Mouse (Mus musculus) forebrain, embryonic 11.5 days (tissue): ENCODE results near the gene Hgf. TPM values are rescaled to one million over a fixed set of nuclear protein-coding genes. Genes with fewer than 3 reads are reported as not detected.

Experiments
- ATAC-seq: fragments of 200-750 bp; cut with Nextera tagmentation; replicated peaks from 2 replicates; pipeline ENCODE4 v1.8.0; 2017; ENCODE audit warnings: moderate TSS enrichment; ENCODE audit not compliant: low FRiP score
- DNase-seq: peaks from one replicate; pipeline ENCODE4 v3.0.0-alpha.2; 2017; ENCODE audit warnings: low spot score
- H3K27ac ChIP-seq: fragments of 300-500 bp; sonication (generic); 2 replicates; pipeline ENCODE4 v1.5.1; 2014; ENCODE audit warnings: low read depth, low read length
- H3K27me3 ChIP-seq: fragments of 300-500 bp; sonication (generic); 2 replicates; pipeline ENCODE4 v1.6.1; 2014; ENCODE audit warnings: mild to moderate bottlenecking, low read length, mixed read lengths; ENCODE audit not compliant: control insufficient read depth, insufficient read depth
- H3K36me3 ChIP-seq: fragments of 300-500 bp; sonication (generic); 2 replicates; pipeline ENCODE4 v1.6.1; 2014; ENCODE audit warnings: mild to moderate bottlenecking, low read length, moderate library complexity, mixed read lengths; ENCODE audit not compliant: control insufficient read depth, insufficient read depth
- H3K4me1 ChIP-seq: fragments of 300-500 bp; sonication (generic); replicated peaks from 2 replicates; pipeline ENCODE4 v1.6.1; 2014; ENCODE audit warnings: low read length, mixed read lengths; ENCODE audit not compliant: control insufficient read depth, insufficient read depth
- H3K4me2 ChIP-seq: fragments of 300-500 bp; sonication (generic); 2 replicates; pipeline ENCODE4 v1.6.1; 2014; ENCODE audit warnings: low read depth, mild to moderate bottlenecking, low read length, moderate library complexity, mixed read lengths; ENCODE audit not compliant: severe bottlenecking
- H3K4me3 ChIP-seq: fragments of 300-500 bp; sonication (generic); 2 replicates; pipeline ENCODE4 v1.5.1; 2014; ENCODE audit warnings: low read depth, low read length
- H3K9ac ChIP-seq: fragments of 300-500 bp; sonication (generic); 2 replicates; pipeline ENCODE4 v1.6.1; 2014; ENCODE audit warnings: low read length
- H3K9me3 ChIP-seq: fragments of 300-500 bp; sonication (generic); 2 replicates; pipeline ENCODE4 v1.6.1; 2016; ENCODE audit warnings: low read length, mixed read lengths; ENCODE audit not compliant: control insufficient read depth
- WGBS: fragments of 180-500 bp; shearing (Covaris S2); extraction: QIAGEN DNeasy Blood & Tissue Kit; methylation state at CpG from one replicate; pipeline ENCODE4 v1.1.7; 2014; 5-methylcytosine and 5-hydroxymethylcytosine counted together
- polyA plus RNA-seq: library from polyadenylated mRNA; unstranded; fragments of >200 nt; fragmentation: Nextera tagmentation; extraction: Ambion mirVana; gene quantifications from 2 replicates; pipeline ENCODE4 v1.2.1, GENCODE M21; 2014

Gene Hgf
- polyA plus RNA-seq, result 0.61 and 0.83 TPM in 2 replicates

DNA sequence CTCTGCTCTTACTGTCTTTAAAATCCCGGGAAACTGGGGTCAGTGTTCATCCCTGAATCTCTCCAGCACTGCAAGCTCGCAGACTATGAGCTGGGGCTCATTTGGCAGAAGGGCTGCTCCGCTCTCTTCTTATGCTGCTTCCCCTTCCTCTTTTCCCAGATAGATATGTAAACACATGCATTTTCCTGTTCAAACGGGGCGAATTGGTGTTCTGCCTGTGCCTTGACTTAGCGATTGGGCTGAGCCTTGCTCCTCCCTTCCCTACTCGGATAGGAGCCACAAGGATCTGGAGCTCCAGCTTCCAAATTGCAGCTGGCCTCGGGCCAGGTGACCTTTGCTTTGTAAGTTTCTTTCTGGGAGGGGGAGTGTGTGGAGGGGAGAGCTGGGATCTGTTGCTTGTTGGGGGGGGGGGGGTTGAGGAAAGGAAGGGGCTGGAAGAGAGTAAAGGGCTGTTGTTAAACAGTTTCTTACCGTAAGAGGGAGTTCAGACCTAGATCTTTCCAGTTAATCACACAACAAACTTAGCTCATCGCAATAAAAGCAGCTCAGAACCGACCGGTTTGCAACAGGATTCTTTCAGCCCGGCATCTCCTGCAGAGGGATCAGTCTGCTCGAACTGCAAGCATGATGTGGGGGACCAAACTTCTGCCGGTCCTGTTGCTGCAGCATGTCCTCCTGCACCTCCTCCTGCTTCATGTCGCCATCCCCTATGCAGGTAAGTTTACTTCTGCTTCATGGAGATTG, at the start of gene Hgf:
TSS of gene Hgf (plus strand) at position 192 of the 744 bp plus-strand sequence.
- 6% methylated on average over 16 of the region's 16 CpGs for WGBS
- Histone ChIP-seq H3K27ac (no peak within 1 kb of the TSS), H3K4me3 (no peak within 1 kb of the TSS), H3K4me2 (peak within 1 kb of the TSS; percentile 38; the same call in 1 of the 2 replicates), H3K36me3 (no peaks in the 10 kb centered on the region), H3K9ac (peak within 1 kb of the TSS; percentile 35; the same call in 1 of the 2 replicates), H3K27me3 (no peaks in the 10 kb centered on the region), H3K9me3 (no peaks in the 10 kb centered on the region), H3K4me1 (no peaks in the 10 kb centered on the region)
- ATAC-seq (peak; percentile 74), DNase-seq (peak; percentile 52)

- DNase-seq (no peak), ATAC-seq (no peak)
- Histone ChIP-seq H3K36me3 (no peaks in the 10 kb centered on the region), H3K9me3 (no peaks in the 10 kb centered on the region), H3K4me2 (no peak overlapping the region), H3K27me3 (no peaks in the 10 kb centered on the region), H3K4me1 (no peaks in the 10 kb centered on the region), H3K9ac (no peak overlapping the region), H3K27ac (no peak overlapping the region), H3K4me3 (no peak overlapping the region)
- WGBS, result 85% methylated on average over 4 of the region's 4 CpGs
These were observed 46.5 kb upstream of the Hgf start for GRCm38 (mm10) chr5:16506702-16507350.

DNA sequence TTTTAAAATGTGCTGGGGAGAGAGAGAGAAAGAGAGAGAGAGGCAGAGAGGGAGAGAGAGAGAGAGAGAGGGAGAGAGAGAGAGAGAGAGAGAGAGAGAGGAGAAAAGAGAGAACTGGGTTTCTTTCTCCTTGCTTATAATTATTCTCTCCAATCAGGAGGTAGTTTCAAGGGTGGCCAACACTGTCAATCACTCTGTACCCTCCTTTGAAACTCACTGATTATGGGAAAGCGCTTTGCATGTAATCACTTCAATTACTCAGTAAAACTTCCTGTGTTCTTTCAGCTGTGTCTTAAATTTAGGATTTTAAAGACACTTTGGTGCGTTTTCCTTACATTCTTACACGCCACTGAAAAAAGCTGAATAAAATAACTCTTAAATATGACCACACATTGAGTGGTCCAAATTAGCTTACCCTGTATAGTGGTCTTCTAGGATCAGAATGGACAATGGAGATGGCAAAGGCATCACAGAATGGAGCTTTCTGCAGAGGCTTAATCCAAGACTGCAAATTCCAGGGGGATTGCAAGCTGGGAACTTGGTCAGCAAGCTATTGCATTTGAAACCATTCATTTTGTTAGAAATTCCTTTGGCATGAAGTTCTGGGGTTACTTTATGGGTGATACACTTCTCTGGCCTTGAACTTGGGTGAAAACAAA, 21.5 kb upstream of the Hgf start:
- no peak overlapping the region for H3K27ac ChIP-seq
- no peak for DNase-seq
- H3K27me3 ChIP-seq, result no peaks in the 10 kb centered on the region
- H3K4me1 ChIP-seq, result no peaks in the 10 kb centered on the region
- 63% methylated on average over 3 of the region's 3 CpGs for WGBS
- no peak overlapping the region for H3K4me2 ChIP-seq
- peak; percentile 60; the same call in 1 of the 2 replicates for ATAC-seq
- H3K36me3 ChIP-seq, result no peaks in the 10 kb centered on the region
- H3K9me3 ChIP-seq, result no peaks in the 10 kb centered on the region
- H3K4me3 ChIP-seq, result no peak overlapping the region
- no peak overlapping the region for H3K9ac ChIP-seq

DNA sequence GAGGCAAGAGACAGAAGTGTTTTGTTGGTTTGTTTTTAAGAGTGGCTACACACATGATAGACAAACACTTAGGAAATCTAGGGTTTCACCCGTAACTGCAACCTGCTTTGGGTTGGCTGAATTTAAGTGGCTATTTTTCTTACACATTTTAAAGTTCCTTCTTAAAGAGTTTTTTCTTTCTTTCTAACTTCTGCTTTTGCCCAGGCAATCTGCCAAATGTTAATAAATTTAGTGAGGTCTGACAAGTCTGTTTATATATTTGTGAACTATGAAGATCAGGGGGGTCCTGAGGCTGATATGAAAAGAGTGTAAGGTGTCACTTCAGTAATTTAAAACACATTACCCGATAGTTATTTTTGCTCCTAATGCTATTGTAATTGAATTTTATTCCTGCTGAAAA, 15.2 kb upstream of the Hgf start:
- no peaks in the 10 kb centered on the region for H3K4me1 ChIP-seq

DNA sequence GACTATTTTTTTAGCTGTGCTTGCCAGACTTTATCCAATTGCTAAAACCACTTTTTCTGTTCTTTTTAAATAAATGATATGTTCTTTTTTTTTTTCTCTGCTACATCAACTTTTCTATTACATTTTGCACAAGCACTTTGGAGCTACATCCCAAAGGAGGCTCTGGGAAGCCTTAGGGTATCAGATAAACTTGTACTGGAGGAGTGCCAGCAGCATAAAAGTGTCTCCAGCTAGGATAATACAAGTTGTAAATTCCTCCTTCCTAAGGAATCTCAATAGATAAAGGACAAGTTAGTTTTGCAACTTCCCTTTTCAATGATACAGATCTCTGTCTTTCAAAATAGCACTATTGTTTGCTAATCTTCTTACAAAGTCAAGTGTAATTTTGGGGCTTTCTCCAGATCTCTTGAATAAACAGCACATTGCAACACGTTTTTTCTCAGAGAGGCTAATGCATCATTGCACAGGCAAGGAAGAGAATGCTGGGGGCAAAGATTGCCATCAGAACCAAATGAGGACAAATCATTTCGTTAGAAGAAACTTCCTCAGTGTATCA, 11.7 kb upstream of the Hgf start:
- no peaks in the 10 kb centered on the region for H3K27me3 ChIP-seq
- H3K4me3 ChIP-seq, result no peak overlapping the region
- WGBS, result 29% methylated on average over 2 of the region's 2 CpGs
- no peak for ATAC-seq
- no peak overlapping the region for H3K27ac ChIP-seq
- H3K4me2 ChIP-seq, result no peak overlapping the region
- H3K9me3 ChIP-seq, result no peaks in the 10 kb centered on the region
- DNase-seq, result no peak
- no peaks in the 10 kb centered on the region for H3K4me1 ChIP-seq
- H3K36me3 ChIP-seq, result no peaks in the 10 kb centered on the region
- no peak overlapping the region for H3K9ac ChIP-seq

More for the DNA sequence above, 15.2 kb upstream of the Hgf start:
- Histone ChIP-seq H3K36me3 (no peaks in the 10 kb centered on the region), H3K9ac (no peak overlapping the region), H3K9me3 (no peaks in the 10 kb centered on the region), H3K27me3 (no peaks in the 10 kb centered on the region), H3K27ac (no peak overlapping the region), H3K4me3 (no peak overlapping the region), H3K4me2 (no peak overlapping the region)
- ATAC-seq (no peak), DNase-seq (no peak)
- 89% methylated on average over 2 of the region's 2 CpGs for WGBS

DNA sequence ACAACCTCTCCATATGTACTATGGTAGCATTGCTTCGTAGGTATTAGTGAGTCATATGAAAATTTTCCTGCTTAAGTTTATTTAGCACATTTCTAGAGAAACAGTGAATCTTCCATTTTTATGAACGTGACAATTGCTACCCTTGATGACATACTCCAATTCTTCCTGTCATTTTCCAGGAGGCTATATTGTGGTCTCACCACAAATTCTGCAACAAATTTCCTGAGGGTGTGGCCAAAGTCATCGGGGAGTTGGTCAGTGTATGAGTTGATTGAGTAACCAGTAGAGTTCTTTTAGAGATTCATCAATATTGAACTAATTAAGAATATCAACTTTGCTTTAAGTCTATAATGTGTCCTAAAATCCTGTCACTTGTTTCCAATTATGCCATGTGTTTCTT, 5.8 kb upstream of the Hgf start:
- ATAC-seq, result no peak
- 86% methylated on average over 3 of the region's 3 CpGs for WGBS

GRCm38 (mm10) chr5:16552647-16553046, 648 bp upstream of the Hgf start:
- 65% methylated on average over 4 of the region's 4 CpGs for WGBS
- DNase-seq, result no peak
- Histone ChIP-seq H3K9me3 (no peaks in the 10 kb centered on the region), H3K9ac (no peak overlapping the region), H3K27ac (no peak overlapping the region), H3K4me2 (no peak overlapping the region), H3K27me3 (no peaks in the 10 kb centered on the region), H3K4me1 (no peaks in the 10 kb centered on the region), H3K36me3 (no peaks in the 10 kb centered on the region), H3K4me3 (no peak overlapping the region)
- no peak for ATAC-seq

More for the DNA sequence above, 5.8 kb upstream of the Hgf start:
- Histone ChIP-seq H3K4me3 (no peak overlapping the region), H3K27ac (no peak overlapping the region), H3K36me3 (no peaks in the 10 kb centered on the region), H3K27me3 (no peaks in the 10 kb centered on the region), H3K9me3 (no peaks in the 10 kb centered on the region), H3K4me1 (no peaks in the 10 kb centered on the region), H3K4me2 (no peak overlapping the region), H3K9ac (no peak overlapping the region)
- DNase-seq, result no peak

- 89% methylated on average over 3 of the region's 3 CpGs for WGBS
- ATAC-seq, result no peak
- no peak for DNase-seq
These were observed 7.0 kb downstream of the Hgf start for GRCm38 (mm10) chr5:16560247-16560646.

More at GRCm38 (mm10) chr5:16560247-16560646, 7.0 kb downstream of the Hgf start:
- Histone ChIP-seq H3K27me3 (no peaks in the 10 kb centered on the region), H3K4me1 (no peaks in the 10 kb centered on the region), H3K36me3 (no peaks in the 10 kb centered on the region), H3K9me3 (no peaks in the 10 kb centered on the region), H3K9ac (no peak overlapping the region), H3K4me2 (no peak overlapping the region), H3K4me3 (no peak overlapping the region), H3K27ac (no peak overlapping the region)
